Mouse (Mus musculus) kidney, adult 18-20 months (tissue): Measurements from ENCODE around the gene Gpr83.

ENCODE experiments used
- DNase-seq: peaks from one replicate; pipeline ENCODE4 v3.0.0; 2021

Gpr83 gene

DNA sequence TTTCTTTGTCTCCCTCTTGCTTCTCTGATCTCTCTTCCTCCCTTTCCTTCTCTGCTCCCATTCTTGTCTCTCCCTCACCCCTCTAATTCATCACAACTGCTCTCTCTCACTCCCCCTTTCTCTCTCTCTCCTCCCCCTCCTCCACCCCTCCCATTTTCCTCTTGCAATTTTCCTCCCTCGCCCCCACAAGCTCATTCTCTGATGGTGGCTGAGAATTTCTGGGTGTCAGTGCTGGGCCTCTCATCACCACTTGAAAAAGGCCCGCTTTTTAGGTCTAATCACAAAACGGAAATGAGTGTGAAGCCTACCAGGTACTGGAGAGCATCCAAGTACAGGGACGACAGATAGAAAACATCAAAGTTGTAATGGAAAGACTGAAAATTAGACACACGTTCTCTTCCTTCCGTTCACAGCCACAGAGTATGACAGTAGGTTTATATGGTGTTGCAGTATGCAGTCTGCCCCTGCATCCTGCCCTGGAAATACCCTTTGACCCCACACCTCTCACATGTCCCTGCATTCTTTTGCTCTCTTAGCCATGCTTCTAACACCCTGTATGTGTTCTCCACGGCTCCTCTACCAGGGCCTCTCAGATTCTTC, 47.9 kb downstream of the Gpr83 start:
- DNase-seq, result no peak

DNA sequence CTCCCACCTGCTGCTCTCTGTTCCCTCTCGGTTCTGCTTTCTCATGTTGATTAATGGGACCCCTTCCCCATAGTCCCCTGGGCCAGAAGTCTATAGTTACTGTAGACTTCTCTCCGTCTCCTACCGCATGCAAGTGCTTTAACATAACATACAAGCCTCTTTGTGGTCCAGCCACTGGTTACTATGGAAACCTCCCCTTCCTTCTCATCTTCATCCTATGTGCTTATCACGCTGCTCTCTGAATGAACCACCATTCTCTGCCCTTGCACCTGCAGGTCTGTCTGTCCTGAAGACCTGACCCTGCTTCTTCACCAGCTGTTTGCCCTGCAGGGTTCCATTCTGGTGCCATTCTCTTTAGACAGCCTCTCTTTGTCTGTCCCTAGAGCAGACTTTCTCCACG, 50.0 kb downstream of the Gpr83 start:
- DNase-seq, result no peak

DNA sequence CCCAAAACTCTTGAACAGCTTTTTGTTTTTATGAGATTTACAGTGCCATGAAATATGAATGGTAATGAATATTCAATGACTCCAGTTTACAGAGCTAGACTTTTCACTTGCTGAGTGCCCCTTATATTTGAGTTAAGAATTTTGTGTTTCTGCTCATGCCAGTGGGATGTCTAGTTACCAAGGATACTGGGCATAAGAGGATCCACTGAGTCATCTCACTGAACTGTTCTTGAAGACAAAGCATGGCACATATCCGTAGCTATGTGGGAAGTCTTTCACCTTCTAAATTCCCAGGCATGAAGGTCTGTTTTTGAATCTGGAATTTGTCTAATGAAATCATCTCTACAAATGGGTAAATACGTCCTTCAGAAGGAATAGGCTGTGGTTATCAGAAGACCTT, 52.0 kb downstream of the Gpr83 start:
- no peak for DNase-seq

- no peak for DNase-seq
Observed at GRCm38 (mm10) chr9:14917661-14918060, 57.7 kb downstream of the Gpr83 start.

DNA sequence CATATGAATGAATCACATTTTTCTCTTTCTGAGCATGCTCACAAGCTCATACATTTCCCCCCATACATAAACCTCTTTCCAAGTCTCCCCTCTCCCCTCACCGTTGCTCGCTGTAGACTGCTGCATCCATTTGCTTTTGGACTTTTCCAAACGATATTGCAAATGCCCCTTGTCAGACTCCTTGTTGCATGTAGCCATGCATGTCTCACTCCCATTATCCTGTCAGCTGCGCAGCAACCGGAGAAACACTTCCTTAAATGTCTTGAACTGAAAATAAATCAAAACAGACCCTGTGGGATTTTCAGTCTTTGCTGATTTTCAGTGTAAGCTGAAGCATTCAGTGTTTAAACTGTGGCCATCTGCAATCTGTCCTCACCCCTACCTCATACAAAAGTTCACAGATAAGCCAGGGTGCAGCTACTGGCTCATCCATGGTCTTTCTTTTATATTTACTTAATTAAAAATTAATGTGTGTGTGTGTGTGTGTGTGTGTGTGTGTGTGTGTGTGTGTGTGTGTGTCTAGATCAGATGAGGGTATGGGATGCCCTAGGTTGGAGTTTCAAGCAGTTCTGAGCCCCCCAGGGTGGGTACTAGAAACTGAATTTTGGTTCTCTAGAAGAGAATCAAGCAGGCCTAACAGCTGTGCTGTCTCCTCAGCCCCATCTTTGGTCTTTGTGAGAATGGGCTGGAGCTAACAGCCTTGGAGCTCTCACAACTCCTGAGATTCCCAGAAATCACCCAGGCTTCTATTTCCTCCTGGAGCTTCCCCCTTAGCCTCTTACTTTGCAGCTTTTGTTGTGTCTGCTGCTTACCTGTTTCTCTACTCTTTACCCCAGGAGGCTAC, 59.0 kb downstream of the Gpr83 start:
- no peak for DNase-seq
